Mouse (Mus musculus) brain, embryonic 14.5 days (tissue): Measurements from ENCODE around the gene Egln2. TPM values are rescaled to one million over a fixed set of nuclear protein-coding genes. Genes with fewer than 3 reads are reported as not detected.

Source experiments
- DNase-seq: peaks from one replicate; pipeline ENCODE4 v3.0.0-alpha.2; 2011; ENCODE audit warnings: low read depth
- CTCF ChIP-seq: fragments of 200-500 bp; IDR thresholded peaks from 2 replicates; pipeline ENCODE4 v1.5.1; 2012; ENCODE audit warnings: inconsistent platforms, mild to moderate bottlenecking, moderate library complexity, borderline replicate concordance; ENCODE audit not compliant: insufficient read depth, insufficient read length; ENCODE audit errors: extremely low read depth
- POLR2A ChIP-seq: fragments of 200-500 bp; IDR thresholded peaks from 2 replicates; pipeline ENCODE4 v1.6.1; 2012; ENCODE audit warnings: mild to moderate bottlenecking, inconsistent platforms, borderline replicate concordance; ENCODE audit not compliant: poor library complexity, insufficient read depth, insufficient read length, severe bottlenecking; ENCODE audit errors: extremely low read depth
- polyA plus RNA-seq: library from polyadenylated mRNA; depleted of rRNA; stranded (reverse); fragments of >200 nt; gene quantifications from 2 replicates; pipeline ENCODE4 v1.2.3, GENCODE M21; 2012

The Egln2 gene
- polyA plus RNA-seq, 1 experiment, result 129 TPM

DNA sequence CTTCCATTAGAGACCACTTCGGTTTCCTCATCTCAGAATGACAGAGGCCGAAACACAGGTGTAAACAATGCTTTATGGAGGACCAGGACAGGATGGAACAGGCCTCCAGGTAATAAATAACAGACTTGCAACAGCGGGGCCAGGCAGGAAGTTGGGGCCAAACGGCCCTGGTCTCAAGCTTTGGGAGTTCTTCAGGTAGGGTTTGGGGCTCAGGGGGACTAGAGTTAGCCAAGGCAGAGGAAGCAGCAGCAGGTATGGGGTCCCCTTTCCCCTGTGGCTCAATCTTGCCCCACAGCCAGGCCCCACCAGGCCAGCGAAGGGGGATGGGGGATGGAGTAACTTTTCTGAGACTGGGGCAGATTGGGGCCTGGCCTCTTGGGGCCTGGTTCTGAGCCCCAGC lies 1.8 kb upstream of the Egln2 start:
- no peak for DNase-seq
- TF ChIP-seq CTCF (no peak), POLR2A (no peak)

DNA sequence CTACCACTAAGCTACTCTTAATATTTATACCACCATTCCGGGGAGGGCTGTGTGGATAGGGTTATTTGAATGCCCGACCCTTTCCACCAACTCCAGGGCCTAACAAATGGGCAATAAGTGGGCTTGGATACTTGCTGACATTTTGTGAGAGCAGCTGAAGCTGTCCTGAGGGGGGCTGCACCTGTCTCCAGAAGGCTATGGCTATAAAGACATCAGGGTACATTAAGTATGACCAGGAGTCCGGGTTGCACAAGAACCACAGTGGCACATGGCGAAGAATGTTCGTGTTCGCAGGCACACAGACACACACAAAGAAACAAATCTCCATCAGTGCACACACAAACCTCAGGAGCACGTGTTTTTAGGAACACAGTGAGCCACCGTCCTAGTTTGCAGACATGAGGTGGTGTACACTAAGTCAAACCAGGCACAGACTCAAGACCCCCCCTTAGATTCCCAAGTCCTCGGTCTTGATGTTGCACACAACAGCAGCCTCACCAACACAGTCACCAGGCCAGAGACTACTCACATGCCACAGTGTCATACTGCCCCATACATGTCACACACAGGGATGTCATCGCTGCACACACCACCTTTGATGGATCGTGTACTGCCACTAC lies 983 bp upstream of the Egln2 start:
- no peak for TF ChIP-seq CTCF
- no peak for TF ChIP-seq POLR2A
- no peak for DNase-seq

DNA sequence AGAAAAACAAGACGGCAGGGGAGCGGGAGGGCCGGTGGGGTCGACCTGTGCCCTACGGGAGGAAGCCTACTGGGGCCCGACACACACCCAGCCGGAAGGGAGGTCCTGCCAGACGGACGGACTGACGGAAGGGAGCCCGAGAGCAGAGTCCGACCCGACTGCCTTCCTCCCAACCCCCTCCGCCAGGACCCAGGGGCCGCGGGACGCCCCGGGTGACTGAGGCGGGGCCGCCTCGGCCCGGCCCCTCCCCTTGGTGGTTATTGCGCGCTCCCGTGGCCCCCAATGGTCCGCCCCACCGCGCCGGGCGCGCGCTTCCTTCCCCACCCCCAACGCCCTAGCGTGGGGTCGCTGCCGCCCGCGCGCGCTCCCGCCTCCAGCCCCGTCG lies 381 bp downstream of the Egln2 start:
- TF ChIP-seq CTCF, result no peak
- DNase-seq, result peak; percentile 87

DNA sequence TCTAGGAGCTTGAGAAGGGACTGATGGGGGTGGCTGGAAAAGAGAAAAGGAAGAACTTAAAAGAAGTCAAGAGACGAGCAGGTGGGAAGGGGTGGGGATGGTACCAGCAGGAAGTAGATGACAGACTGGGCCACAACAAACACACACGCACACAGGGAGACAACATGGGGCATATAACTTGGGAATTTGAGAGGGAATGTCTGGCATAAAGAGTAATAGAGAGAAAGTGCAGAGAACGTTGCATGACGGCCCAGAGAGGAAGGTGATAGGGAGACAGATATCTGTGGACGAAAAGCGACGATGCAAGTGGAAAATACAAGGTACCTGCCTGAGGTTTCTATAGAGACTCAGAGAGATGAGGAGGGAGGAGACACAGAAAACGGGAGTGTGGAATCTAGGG lies 906 bp downstream of the Egln2 start:
- TF ChIP-seq POLR2A, result no peak
- no peak for TF ChIP-seq CTCF

DNA sequence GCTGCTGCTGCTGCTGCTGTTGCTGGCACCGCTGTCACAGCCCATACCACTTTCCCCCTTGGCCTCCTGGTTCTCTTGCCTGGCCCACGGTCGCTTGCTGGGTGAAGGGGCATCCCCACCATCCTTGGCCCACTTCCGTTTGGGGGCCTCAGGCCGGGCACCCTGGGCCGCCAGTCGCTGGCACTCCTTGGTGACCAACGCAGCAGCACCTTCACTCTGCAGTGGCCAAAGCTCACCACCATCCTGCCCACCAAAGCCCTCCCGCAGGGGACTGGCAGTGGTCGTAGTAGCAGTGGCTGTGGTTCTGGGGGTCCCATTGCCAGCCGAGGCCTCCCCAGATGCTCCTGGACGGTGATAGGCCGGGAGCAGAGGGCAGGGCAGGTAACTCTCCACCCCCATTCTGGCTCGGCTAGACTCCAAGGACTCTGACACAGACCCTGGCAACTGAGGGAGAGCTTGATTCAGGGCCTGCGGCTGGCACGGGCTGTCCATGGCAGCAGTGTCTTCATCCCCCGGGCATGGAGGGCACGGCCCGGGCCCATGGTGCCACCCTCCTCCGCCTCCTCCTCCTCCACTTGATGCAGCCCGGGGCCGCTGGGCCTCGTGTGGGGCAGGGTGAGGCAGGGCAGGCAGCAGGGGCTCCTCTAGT lies 1.5 kb downstream of the Egln2 start:
- no peak for DNase-seq

More for the DNA sequence above, 906 bp downstream of the Egln2 start:
- DNase-seq, result no peak

DNA sequence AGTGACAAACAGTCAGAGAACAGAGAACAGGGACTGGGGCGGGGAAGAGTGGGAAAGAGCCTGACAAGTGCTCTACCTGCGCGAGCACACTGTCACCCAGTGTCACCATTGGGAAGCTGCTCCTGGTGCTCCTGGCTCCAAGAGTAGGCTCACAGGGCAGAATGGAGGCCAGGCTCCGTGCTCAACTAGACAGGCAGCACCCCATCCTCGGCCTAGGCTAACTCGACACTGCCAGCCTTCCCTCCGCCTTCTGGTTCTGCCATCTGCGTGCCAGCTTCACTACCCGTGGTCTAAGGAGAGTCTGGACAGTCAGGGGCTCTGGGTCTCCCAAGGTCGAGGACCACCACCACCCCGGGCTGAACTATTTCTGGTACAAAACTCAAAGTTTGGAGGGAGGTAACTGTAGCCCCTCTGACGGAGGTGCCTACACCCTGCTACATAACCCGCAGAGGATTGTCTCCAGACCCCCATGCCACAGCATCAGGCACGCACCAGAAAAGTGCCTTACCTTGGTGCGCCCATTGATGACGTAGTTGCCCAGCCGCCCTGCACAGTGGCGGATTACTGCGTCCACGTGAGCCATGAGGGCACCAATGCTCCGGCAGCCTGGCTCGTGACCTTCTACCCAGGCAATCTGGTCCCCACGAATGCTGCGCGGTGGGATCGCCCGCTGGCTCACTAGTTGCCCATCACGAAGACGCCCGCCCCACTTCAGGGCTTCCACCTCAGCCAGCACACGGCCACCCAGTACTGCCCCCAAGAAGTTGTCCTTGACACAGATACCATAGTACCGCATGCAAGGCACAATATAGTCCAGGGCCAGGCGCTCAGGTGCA lies 2.3 kb downstream of the Egln2 start:
- DNase-seq, result no peak
- TF ChIP-seq CTCF (no peak), POLR2A (no peak)

More for the DNA sequence above, 1.5 kb downstream of the Egln2 start:
- TF ChIP-seq CTCF (no peak), POLR2A (no peak)

DNA sequence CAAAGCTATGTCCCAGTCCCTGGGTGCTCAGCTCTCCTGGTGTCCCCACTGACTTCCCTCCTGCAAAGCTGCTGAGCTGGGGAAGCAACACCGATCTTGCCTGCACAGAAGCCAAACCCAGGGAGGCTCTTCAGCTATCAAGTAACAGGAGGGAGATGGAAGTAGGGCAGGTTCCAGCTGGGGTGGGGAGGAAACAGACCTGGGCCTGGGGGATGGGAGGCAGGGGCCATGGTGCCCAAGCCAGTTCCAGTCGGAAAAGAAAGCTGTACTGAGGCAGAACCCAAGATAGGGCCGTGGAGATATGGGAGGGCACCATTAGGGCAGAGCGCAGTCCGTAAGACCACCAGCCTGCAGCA lies 3.2 kb downstream of the Egln2 start:
- no peak for DNase-seq
- TF ChIP-seq CTCF, result no peak
- no peak for TF ChIP-seq POLR2A

DNA sequence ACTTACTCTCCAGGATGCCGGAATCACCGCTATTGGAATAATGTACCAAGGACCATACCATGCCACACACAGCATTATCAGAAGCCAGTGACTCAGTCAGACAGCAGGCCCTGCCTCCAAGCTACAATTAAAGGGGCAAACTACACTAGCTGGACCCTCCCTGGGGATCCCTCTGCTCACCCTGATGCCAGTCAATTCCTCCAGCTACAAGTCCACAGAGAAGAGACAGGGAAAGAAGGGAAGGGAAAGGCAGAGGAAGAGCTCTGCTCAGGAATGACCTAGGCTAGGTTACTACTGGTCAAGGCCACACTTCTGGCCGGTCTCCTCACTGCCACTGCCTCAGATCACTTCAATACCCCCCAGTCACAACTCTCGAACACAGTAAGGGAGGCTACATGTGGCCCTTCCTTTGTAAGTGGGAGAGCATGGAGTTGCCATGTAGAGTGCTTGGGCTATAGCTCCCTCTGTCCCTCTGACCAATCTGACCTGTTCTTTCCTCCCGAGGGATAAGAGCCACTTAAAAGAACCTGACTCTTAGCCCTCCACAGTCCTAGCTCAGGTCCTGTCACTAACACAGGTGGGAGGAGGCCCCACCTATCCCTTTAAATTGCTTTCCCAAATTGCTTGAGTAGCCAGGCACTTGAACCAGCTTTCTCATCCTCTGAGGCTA lies 3.7 kb downstream of the Egln2 start:
- DNase-seq, result no peak
- TF ChIP-seq CTCF, result no peak
- no peak for TF ChIP-seq POLR2A

DNA sequence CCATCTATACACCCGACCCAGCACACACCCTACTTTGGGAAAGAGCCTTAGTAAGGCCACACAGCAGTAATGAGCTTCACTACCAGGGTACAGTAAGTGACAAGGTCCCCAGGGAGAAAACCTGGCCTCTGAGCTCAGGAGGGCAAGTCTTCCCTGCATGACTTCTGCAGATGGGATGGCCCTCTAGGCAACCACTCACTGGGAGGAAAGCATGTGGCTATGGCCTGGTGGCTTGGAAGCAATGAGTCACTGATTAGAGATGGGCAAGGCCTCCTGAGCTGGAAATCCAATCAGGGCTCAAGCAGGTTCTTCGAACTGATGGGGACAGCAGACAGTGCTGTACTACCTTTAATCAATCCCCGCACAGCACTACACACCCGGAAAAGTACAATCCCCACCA lies 4.9 kb downstream of the Egln2 start:
- DNase-seq, result no peak
- TF ChIP-seq POLR2A (no peak), CTCF (no peak)

DNA sequence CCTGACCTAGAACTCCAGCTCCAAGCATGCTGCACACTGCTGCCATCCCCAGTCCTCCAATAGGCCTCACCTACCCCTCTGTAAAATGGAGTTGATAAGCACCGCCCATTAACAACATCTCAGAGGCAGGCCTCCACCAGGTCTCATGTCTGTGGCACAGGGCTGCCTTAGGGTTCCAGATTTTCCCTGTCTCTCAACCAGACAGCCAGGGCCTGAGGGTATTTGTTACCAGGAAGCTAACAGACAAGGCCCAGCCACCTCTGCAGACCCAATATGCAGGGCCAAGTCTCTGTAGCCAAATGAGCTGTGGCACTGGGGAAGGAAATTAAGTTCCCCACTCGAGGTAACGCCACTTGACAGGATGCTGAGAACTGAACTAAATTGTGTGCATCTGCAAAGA lies 5.7 kb downstream of the Egln2 start:
- DNase-seq, result no peak
- TF ChIP-seq CTCF (no peak), POLR2A (no peak)

DNA sequence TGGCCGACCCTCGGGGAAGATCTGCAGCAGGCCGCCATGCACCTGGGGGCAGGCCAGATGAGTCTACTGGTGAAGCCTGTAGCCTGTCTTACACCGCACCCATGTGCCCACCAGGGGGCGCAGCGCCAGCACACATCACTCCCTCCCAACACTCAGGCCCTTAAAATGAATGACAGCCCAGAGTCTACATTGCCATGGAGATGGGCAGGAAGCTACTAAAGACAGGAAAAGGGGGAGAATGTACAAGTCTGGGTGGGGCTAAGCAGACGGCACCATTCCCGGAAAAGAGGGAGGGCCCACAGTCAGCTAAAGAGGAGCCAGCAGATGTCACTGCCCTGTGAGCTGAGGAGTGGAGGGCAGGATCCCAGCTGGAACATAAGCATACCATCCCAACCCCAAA lies 6.7 kb downstream of the Egln2 start:
- TF ChIP-seq CTCF (peak; percentile 96), POLR2A (no peak)
- DNase-seq, result peak; percentile 97

DNA sequence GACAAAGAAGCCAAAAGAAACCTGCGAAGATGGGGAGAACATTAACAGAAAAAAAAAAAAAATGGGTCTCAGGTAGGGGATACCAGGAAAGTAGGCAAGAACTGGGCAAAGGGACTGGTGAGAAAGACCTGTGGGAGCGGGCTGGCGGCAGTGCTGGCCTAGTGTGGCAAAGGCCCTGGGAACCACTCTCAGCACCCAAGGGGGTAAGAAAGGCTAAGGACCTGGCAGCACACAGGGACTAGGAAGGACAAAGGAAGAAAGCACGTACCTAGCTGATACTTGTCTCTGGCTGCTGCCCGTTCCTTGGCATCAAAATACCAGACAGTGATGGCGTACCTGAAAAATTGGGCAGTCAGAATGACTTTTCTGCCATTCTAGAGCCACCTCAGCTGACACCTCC lies 7.3 kb downstream of the Egln2 start:
- no peak for TF ChIP-seq POLR2A
- TF ChIP-seq CTCF, result no peak
- DNase-seq, result no peak

DNA sequence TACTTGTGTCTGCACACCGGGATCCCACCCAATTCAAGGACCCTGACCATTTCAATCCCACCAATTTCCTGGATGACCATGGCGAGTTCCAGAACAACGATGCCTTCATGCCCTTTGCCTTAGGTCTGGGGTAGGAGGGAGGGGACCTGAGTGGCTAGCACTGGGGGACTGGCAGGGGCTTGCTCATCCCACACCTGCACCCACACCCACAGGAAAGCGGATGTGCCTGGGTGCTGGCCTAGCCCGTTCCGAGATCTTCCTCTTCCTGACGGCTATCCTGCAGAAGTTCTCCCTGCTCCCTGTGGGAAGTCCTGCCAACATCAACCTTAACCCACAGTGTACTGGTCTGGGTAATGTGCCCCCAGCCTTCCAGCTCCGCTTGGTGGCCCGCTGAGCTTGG lies 8.4 kb downstream of the Egln2 start:
- no peak for TF ChIP-seq POLR2A
- TF ChIP-seq CTCF, result no peak
- DNase-seq, result no peak
